Mouse (Mus musculus) midbrain, postnatal 0 days (tissue): ENCODE measurements at regions not wholly inside any gene's neighbourhood (a gene's known extent, or its start where the extent isn't known, plus 50 kb on each side); places are given as distances from the start of the nearest gene placed in this dataset.
A peak's percentile ranks its signal among the peaks of the same experiment; 100 is the strongest.

Source experiments
- ATAC-seq: fragments of 200-750 bp; cut with Nextera tagmentation; 2 replicates; pipeline ENCODE4 v1.8.0; 2017; ENCODE audit warnings: moderate number of reproducible peaks, mild to moderate bottlenecking, moderate TSS enrichment, moderate library complexity; ENCODE audit not compliant: low FRiP score
- DNase-seq: peaks from one replicate; pipeline ENCODE4 v3.0.0-alpha.2; 2015; ENCODE audit warnings: low spot score
- H3K27ac ChIP-seq: fragments of 300-500 bp; sonication (generic); 2 replicates; pipeline ENCODE4 v1.5.1; 2014; ENCODE audit warnings: low read depth, mild to moderate bottlenecking, low read length, mixed read lengths
- H3K27me3 ChIP-seq: fragments of 300-500 bp; sonication (generic); 2 replicates; pipeline ENCODE4 v1.6.1; 2014; ENCODE audit warnings: low read length, control low read depth, mixed read lengths; ENCODE audit not compliant: insufficient read depth
- H3K36me3 ChIP-seq: fragments of 300-500 bp; sonication (generic); 2 replicates; pipeline ENCODE4 v1.6.1; 2014; ENCODE audit warnings: low read length, control low read depth, mixed read lengths; ENCODE audit not compliant: insufficient read depth
- H3K4me1 ChIP-seq: fragments of 300-500 bp; sonication (generic); 2 replicates; pipeline ENCODE4 v1.6.1; 2014; ENCODE audit warnings: mild to moderate bottlenecking, control low read depth, antibody characterized with exemption, low read length, mixed read lengths; ENCODE audit not compliant: insufficient read depth
- H3K4me2 ChIP-seq: fragments of 300-500 bp; sonication (generic); 2 replicates; pipeline ENCODE4 v1.6.1; 2014; ENCODE audit warnings: low read depth, mild to moderate bottlenecking, low read length, mixed read lengths; ENCODE audit not compliant: poor library complexity, severe bottlenecking
- H3K4me3 ChIP-seq: fragments of 300-500 bp; sonication (generic); 2 replicates; pipeline ENCODE4 v1.5.1; 2014; ENCODE audit warnings: low read depth, mild to moderate bottlenecking, low read length, moderate library complexity
- H3K9ac ChIP-seq: fragments of 300-500 bp; sonication (generic); replicated peaks from 2 replicates; pipeline ENCODE4 v1.6.1; 2014; ENCODE audit warnings: mild to moderate bottlenecking, low read length, moderate library complexity, mixed read lengths; ENCODE audit not compliant: poor library complexity, severe bottlenecking
- H3K9me3 ChIP-seq: fragments of 300-500 bp; sonication (generic); 2 replicates; pipeline ENCODE4 v1.6.1; 2016; ENCODE audit warnings: low read length, control low read depth
- CTCF ChIP-seq: IDR thresholded peaks from 2 replicates; pipeline ENCODE4 v1.5.1; 2016; ENCODE audit warnings: antibody characterized with exemption, mild to moderate bottlenecking
- WGBS: fragments of 180-500 bp; shearing (Covaris S2); extraction: QIAGEN DNeasy Blood & Tissue Kit; methylation state at CpG from one replicate; pipeline ENCODE4 v1.1.7; 2014; 5-methylcytosine and 5-hydroxymethylcytosine counted together

GRCm38 (mm10) chr6:122394160-122394559 is 53.8 kb upstream of the Phc1 start:
- Histone ChIP-seq H3K27ac (no peak overlapping the region), H3K4me3 (no peak overlapping the region), H3K4me1 (no peaks in the 10 kb centered on the region), H3K9me3 (no peaks in the 10 kb centered on the region), H3K27me3 (no peaks in the 10 kb centered on the region), H3K4me2 (no peak overlapping the region), H3K9ac (no peak overlapping the region), H3K36me3 (no peaks in the 10 kb centered on the region)
- DNase-seq (no peak), ATAC-seq (no peak)
- no peak for TF ChIP-seq CTCF
- 90% methylated on average over 5 of the region's 5 CpGs for WGBS

GRCm38 (mm10) chr6:122393231-122393881 is 53.0 kb upstream of the Phc1 start:
- H3K36me3 ChIP-seq = no peaks in the 10 kb centered on the region
- no peak for ATAC-seq
- H3K9me3 ChIP-seq = no peaks in the 10 kb centered on the region
- H3K27ac ChIP-seq = no peak overlapping the region
- no peaks in the 10 kb centered on the region for H3K4me1 ChIP-seq
- no peak overlapping the region for H3K4me3 ChIP-seq
- no peak for TF ChIP-seq CTCF
- H3K9ac ChIP-seq = no peak overlapping the region
- no peak overlapping the region for H3K4me2 ChIP-seq
- no peaks in the 10 kb centered on the region for H3K27me3 ChIP-seq
- 75% methylated on average over 19 of the region's 19 CpGs for WGBS
- DNase-seq = no peak

GRCm38 (mm10) chr6:122391725-122392667 is 51.6 kb upstream of the Phc1 start:
- H3K9me3 ChIP-seq = no peaks in the 10 kb centered on the region
- H3K27me3 ChIP-seq = no peaks in the 10 kb centered on the region
- 36% methylated on average over 29 of the region's 29 CpGs for WGBS
- no peak overlapping the region for H3K4me3 ChIP-seq
- no peak overlapping the region for H3K27ac ChIP-seq
- peak; percentile 85 for DNase-seq
- ATAC-seq = peak; percentile 70
- peak overlapping the region; percentile 35 for H3K4me2 ChIP-seq
- no peak overlapping the region for H3K9ac ChIP-seq
- H3K4me1 ChIP-seq = no peaks in the 10 kb centered on the region
- no peaks in the 10 kb centered on the region for H3K36me3 ChIP-seq
- TF ChIP-seq CTCF = peak; percentile 94

- Histone ChIP-seq H3K36me3 (no peaks in the 10 kb centered on the region), H3K4me3 (no peak overlapping the region), H3K4me2 (no peak overlapping the region), H3K4me1 (no peaks in the 10 kb centered on the region), H3K9me3 (no peaks in the 10 kb centered on the region), H3K27ac (no peak overlapping the region), H3K9ac (no peak overlapping the region), H3K27me3 (no peaks in the 10 kb centered on the region)
- no peak for DNase-seq
- no peak for ATAC-seq
- no peak for TF ChIP-seq CTCF
- WGBS = 86% methylated on average over 10 of the region's 10 CpGs
Observed at GRCm38 (mm10) chr6:122391126-122391525, 50.8 kb upstream of the Phc1 start.

- TF ChIP-seq CTCF = no peak
- DNase-seq = no peak
- Histone ChIP-seq H3K9ac (no peak overlapping the region), H3K27ac (no peak overlapping the region), H3K9me3 (no peaks in the 10 kb centered on the region), H3K4me1 (no peaks in the 10 kb centered on the region), H3K4me2 (no peak overlapping the region), H3K36me3 (no peaks in the 10 kb centered on the region), H3K4me3 (no peak overlapping the region), H3K27me3 (no peaks in the 10 kb centered on the region)
- 79% methylated on average over 13 of the region's 13 CpGs for WGBS
- ATAC-seq = no peak
Observed at GRCm38 (mm10) chr6:122390720-122391119, 50.4 kb upstream of the Phc1 start.
